Mouse (Mus musculus): ENCODE data around the gene Zmynd10.

The Zmynd10 gene

DNA sequence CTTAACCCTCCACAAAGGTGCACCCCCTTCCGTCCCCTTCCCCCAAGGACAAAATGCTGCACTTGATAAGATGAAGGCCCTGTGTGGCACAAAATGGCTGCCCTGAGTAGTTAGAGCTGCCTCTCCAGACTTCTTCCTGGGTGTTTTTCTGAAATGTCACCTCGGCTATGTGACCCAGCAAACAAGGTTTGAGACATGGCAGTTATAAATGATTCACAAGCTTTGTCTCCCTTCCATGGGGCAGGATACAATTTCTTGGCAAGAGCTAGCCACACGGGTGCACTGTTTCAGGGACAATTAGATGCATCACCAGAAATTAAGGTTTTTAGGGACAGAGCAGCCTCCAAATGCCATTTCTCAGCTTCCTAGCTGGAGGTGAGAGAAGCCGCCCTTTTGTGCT lies 6.7 kb upstream of the Zmynd10 start:
- DNase-seq (ENCODE audit: low spot score in 2 of 2) = no peak

DNA sequence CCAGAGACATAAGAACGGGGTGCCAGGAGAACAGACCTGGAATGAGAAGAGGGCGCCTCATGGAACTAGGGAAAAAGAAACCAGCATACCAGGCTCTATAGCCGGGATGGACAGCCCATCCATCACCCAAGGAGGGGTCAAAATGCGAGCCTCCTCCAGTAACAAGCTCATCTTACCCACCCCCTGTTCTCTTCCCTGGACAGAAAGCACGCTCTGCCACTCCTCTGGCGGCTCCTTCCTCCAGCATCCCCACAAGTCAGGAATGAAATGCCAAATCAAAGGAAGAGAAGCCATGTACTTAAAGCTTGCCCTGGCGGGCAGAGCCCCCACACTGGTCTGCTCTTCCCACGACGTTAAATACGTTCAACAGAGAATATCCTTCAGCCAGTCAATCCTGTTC lies 6.1 kb upstream of the Zmynd10 start:
- DNase-seq (ENCODE audit: low spot score in 2 of 2) = no peak

DNA sequence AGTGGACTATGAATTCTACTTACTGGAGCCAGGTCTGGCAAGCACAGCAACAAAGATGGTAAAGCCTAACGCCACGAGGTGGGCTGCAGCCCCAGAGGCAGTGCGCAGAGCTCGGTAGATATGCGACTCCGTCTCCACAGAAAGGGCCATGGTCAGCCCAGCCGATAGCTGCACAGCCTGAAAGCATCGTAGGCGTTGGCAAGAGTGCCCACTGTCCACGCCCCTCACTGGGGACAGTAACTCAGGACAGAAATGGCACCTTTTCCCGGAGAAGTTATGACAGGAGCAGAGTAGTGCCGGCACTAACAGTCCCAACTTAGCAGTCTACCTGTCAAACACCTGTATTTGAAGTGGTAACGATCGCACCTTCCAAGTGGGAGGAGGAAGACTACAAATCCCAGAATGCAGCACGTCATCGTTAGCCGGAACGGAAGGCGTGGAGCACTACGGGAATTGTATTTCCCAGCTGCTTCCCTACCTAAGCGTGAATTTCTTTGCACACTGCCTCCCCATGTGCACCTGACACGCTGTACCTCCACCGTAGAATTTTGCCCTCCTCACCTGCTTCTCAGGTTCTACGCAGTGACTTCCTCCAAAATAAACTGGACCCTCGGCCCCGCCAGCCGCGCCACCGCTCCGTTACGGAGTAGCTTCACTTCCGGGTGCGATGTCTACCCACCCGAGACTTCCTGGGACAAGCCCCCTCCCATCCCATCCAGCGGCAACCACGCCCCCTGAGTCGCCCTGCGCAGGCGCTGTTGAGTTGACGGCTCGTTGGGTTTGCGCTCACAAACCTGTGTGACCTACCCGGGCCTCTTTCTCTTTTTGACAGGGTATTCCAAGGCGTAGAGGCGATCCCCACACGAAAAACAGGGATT lies 5.4 kb upstream of the Zmynd10 start, which contains the start of the genes Cyb561d2 and Nprl2:
Gene Cyb561d2, minus strand, starts transcription at position 720 of the 878 bp plus-strand sequence.
Gene Nprl2, plus strand, starts transcription at position 753 of the 878 bp plus-strand sequence.
- DNase-seq (ENCODE audit: low spot score in 2 of 2) = peak; percentile 92 to 93

DNA sequence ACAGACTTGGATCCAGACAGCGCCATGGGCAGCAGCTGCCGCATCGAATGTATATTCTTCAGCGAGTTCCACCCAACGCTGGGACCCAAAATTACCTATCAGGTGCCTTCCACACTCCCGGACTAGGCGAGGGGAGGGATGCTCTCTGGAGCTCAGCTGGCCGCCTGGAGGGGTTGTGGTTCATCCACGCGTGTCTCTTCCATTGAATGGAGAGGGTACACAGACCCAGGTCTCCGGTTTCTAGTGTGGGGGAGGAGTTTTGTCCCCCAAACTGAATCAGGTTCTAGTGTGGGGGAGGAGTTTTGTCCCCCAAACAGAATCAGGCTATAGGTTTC lies 4.8 kb upstream of the Zmynd10 start:
- DNase-seq (ENCODE audit: low spot score in 2 of 2) = no peak

DNA sequence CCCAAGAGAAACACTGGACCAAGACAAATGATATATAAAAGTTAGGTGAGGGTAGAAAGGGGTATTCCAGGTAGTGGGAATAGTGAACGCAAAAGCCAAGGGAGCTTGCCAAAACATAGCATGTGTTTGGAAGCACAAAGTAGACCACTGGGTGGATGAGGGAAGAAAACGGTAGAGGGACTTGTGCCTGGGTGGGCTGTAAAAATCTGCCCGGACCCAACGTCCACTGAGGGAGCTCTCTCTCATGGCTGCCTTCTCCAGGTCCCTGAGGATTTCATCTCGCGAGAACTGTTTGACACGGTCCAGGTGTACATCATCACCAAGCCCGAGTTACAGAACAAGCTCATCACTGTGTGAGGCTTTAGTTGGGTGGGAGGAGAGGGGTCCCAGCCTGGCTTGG lies 4.4 kb upstream of the Zmynd10 start:
- DNase-seq (ENCODE audit: low spot score in 2 of 2) = no peak

DNA sequence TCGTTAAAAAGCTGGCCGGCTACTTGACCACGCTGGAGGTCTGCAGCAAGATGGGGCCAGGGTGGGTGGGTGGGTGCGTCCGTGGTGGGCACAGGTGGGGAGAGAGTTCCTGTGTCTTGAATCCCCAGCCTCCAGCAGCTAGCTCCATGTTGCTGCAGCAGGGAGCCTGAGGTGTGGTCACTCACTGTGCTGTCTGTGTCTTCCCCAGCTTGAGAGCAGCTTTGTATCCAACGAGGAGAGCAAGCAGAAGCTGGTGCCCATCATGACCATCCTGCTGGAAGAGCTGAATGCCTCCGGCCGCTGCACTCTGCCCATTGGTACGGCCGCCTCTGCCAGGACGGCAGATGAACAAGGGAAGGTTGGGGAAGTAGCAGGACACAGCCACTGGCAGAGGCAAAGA lies 3.8 kb upstream of the Zmynd10 start:
- DNase-seq (ENCODE audit: low spot score in 2 of 2) = no peak

DNA sequence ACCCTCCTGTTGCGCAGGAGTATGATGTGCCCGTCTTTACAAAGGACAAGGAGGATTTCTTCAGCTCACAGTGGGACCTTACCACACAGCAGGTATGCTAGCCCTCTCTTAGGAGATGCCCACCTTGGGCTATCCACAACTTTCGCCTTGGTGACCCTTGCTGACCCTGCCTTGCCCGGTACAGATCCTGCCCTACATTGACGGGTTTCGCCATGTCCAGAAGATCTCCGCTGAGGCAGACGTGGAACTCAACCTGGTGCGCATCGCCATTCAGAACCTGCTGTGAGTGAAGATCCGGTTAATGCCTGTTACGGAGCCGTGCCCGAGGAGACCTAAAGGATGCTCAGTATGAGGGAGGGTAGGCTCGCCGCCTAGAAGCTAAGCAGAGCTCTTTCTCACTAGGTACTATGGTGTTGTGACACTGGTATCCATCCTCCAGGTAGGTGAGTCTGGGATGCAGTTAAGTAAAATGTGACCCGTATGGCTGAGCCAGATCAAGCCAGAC lies 2.9 kb upstream of the Zmynd10 start:
- no peak for DNase-seq (ENCODE audit: low spot score in 2 of 2)

DNA sequence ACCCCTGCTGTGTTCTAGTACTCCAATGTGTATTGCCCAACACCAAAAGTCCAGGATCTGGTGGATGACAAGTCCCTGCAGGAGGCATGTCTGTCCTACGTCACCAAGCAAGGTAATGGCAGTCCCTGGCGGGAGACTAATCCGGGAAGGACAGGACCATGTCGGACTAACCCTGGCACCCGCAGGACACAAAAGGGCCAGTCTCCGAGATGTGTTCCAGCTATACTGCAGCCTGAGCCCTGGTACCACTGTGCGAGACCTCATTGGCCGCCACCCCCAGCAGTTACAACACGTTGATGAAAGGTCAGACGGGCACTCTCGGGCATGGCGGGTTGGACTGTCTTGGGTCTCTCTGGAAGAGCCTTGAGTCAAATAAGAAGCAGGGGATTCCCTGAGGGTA lies 2.4 kb upstream of the Zmynd10 start:
- no peak for DNase-seq (ENCODE audit: low spot score in 2 of 2)

DNA sequence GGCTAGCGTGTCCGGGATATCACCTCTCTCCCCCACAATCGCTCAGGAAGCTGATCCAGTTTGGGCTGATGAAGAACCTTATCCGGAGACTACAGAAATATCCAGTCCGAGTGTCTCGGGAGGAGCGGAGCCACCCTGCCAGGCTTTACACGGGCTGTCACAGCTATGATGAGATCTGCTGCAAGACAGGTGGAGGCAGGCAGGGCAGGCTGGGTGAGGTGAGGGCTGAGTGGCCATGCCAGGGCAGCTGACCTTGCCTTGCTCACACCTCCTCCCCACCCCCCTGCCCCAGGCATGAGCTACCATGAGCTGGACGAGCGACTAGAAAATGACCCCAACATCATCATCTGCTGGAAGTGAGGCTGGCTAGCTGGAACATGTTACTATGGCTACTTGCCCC lies 1.9 kb upstream of the Zmynd10 start:
- DNase-seq (ENCODE audit: low spot score in 2 of 2) = no peak

DNA sequence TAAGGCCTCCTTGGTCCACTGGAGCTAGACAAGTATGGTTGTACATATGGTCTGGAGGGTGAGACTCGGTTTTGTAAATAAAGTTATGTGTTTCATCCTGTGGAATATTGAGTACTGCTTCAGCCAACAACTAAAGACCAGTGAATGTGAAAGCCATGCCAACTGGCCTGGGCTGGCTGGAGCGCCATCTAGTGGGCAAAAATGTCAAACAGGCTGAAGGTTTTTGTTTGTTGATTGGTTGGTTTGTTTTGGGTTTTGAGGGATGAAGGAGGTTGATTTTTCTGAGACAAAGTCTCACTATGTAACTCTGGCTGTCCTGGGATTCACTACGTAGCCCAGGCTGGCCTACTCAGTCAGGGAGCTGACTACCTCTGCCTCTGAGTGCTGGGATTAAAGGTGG lies 1.5 kb upstream of the Zmynd10 start:
- peak in 1 of 2 experiments; percentile 67 for DNase-seq (ENCODE audit: low spot score in 2 of 2)

DNA sequence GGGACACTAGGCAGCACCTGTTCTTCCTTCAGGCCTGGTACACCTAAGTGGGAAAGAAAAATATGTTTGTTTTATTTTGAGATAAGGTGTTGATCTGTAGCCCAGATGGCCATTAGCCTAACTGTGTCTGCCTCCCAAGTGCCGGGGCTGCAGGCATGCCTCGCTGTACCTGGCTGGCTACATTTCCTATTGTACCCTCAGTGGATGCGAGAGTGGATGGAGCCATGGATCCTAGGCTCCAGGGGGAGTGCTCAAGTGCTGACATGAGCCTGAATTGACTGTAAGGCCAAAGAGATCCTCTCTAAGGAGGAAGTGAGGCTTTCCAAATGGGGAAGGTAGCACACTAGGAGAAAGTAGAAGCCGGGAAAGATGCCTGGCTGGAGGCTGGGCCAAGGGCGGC lies 859 bp downstream of the Zmynd10 start:
- DNase-seq (ENCODE audit: low spot score in 2 of 2) = no peak

DNA sequence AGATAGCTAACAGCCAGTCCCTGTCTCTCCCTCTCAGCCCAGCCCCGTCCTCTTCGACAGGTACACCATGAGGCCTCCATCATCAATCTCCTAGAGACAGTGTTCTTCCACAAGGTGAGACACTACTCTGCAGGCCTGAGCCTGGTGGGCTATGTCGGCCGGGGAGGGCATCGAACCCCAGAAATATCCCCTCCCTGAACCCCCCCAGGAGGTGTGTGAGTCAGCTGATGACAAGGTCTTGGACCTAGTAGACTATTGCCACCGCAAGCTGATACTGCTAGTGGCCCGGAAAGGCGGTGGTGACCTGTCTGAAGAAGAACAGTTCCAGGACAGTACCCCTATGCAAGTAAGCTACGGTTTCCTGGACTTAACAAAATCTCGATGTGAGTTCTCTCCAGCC lies 1.7 kb downstream of the Zmynd10 start:
- DNase-seq (ENCODE audit: low spot score in 2 of 2) = no peak

DNA sequence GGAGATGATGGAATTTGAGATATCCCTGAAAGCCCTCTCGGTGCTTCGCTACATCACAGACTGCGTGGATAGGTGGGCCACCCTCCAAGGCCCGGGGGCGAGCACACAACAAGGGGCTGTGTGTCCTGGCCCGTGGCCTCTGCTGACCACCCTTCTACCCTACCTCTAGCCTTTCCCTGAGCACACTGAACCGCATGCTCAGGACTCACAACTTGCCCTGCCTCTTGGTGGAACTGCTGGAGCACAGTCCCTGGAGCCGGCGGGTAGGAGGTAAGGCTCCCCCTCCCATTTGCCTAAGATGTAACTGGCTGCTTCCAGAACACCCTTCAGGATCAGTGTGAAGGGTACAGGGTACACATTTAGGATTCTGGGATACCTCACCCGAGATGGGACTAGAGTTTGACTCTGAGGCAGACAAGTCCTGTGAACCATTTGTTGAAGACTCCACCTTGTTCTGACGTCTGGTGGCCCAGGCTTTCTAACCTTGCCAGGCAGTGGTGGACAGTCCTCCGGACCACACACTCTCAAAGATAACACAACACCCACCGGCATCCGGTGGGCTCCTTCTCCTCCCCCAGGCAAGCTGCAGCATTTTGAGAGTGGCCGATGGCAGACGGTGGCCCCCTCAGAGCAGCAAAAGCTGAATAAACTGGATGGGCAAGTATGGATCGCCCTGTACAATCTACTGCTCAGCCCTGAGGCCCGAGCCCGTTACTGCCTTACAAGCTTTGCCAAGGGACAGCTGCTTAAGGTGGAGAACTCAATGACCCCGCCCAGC lies 2.4 kb downstream of the Zmynd10 start:
- DNase-seq (ENCODE audit: low spot score in 2 of 2) = no peak

DNA sequence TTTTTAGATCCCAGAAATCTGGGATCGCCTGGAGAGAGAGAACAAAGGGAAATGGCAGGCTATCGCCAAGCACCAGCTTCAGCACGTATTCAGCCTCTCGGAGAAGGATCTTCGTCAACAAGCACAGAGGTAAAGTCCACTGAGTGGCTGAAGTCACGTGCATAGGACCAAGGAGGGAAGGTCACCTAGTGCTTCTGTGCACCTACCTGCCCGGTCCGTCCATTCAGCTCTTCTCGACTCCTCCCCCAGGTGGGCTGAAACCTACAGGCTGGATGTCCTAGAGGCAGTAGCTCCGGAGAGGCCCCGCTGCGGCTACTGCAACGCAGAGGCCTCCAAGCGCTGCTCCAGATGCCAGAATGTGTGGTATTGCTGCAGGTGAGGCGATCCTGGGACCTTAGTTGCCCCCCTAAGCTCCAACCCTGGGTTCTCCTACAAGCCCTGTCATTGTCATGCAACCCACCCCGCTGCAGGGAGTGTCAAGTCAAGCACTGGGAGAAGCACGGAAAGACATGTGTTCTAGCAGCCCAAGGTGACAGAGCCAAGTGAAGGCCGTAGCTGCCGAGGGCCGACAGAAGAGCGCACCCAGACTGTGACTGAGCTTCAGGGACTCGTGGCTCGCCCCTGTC lies 3.5 kb downstream of the Zmynd10 start:
- no peak for DNase-seq (ENCODE audit: low spot score in 2 of 2)

DNA sequence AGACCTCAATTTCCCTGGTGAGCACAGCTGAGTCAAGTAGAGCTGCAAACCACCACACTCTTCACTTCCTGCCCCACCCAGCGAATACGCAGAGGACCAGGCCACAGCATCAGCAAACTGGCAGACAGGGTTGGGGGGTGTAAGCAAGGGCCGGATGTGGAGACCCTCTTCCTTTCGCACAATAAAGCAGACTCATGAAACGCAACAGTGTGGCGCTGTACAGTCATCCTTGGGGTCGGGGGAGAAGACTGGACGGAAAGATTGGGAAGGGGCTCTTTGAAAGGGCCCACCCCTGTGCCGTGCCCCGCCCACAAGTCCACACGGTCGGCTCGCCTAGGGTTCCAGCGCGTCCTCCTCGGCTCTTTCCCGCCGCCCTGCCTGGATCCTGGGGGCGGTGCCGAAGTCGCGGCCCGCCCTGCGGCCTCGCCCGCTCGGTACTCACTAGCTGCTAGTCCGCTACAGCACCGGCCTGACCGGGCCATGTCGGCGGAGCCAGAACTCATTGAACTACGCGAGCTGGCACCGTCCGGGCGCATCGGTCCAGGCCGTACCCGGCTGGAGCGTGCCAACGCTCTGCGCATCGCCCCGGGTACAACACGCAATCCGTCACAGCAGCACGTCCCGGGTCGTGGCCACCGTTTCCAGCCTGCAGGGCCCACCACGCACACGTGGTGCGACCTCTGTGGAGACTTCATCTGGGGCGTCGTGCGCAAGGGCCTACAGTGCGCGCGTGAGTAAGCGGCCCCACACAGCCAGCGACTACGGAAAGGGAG lies 4.2 kb downstream of the Zmynd10 start, which contains the start of gene Rassf1:
Gene Rassf1, plus strand, starts transcription at position 439 of the 773 bp plus-strand sequence.
- no peak for DNase-seq (ENCODE audit: low spot score in 2 of 2)

DNA sequence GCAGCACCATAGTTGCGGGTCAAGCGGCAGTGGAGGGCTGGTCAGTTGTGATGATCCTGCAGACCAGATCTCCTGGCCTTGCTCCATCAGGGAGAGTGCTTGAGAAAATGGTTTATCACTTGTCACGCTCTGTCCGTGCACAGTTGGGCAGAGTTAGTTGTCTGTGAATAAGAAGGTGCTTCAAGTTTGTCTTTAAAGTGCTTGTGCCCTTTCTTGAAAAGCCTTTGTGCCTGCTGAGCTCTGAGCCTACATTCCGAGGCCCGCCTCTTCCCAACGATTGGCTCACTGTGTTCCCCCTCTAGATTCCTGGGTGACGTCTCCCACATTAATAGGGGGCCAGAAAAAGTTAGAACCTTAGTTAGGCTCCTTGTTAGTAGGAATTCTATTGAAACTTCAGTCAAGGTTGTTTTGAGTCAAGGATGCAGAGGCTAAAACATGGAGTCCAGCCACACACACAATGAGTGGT lies 4.8 kb downstream of the Zmynd10 start:
- DNase-seq (ENCODE audit: low spot score in 2 of 2) = no peak

DNA sequence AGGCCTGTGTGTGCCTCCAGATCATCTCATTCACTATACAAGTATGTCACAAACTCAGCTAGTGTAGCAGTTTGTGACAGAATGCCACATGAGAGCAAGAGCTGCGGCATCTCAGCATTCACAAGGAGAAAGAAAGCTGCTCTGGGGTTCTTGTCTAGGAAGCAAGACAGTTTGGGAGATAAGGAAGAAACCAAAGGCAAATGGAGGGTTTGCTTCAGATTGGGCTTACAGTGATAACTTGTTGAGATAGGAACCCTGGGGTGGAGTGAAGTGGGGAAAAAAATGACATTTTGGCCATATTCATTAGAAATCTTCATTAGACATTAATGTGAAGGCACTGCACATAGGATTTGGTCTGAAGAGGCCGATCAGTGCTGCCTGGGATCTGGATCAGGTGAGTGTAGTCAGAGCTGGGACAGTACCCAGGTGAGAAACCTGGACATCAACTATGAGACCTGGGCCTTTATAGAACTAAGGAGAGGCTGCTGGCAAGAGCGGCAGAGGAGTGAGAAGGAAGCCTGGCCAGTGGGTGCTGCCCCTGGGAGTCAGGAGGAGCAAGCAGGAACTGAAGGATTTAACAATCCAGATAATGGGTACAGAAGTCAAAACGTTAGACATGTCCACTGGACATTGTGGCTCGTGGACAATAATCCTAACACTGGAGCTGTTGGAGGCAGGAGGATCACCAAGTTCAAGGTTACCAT lies 5.7 kb downstream of the Zmynd10 start:
- no peak for DNase-seq (ENCODE audit: low spot score in 2 of 2)

DNA sequence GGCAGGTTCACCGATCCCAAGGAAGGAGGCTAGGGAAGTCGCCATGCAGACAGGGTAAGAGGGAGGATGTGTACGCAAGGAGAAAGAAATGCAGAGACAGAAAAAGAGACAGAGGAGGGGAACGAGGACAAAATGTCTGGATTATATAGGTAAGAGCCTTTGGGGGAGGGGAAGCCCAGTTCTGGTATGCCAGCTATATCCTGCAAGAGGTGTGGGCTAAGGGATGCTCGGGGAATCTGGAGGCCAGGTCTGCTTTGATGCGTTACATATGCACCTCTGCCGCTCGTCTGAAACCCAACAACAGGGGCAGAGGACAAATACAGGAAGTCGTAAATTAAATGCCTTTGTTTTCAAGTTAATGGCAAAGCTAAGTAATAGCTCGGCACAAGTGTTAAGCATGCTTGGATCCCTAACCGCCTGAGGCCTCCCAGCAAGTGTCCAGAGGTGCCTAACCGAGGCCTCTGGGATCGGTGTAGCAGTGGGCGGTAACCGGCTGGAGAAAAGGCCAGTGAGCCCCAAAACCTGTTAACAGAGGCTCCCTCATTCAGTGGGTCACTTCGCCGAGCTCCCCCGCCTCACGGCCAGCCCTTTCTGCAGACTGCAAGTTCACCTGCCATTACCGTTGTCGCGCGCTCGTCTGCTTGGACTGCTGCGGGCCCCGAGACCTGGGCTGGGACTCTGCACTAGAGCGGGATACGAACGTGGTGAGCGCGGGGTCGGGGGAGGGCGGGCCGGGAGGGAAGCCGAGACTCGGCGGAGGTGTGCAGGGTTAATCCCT lies 6.6 kb downstream of the Zmynd10 start:
- no peak for DNase-seq (ENCODE audit: low spot score in 2 of 2)

DNA sequence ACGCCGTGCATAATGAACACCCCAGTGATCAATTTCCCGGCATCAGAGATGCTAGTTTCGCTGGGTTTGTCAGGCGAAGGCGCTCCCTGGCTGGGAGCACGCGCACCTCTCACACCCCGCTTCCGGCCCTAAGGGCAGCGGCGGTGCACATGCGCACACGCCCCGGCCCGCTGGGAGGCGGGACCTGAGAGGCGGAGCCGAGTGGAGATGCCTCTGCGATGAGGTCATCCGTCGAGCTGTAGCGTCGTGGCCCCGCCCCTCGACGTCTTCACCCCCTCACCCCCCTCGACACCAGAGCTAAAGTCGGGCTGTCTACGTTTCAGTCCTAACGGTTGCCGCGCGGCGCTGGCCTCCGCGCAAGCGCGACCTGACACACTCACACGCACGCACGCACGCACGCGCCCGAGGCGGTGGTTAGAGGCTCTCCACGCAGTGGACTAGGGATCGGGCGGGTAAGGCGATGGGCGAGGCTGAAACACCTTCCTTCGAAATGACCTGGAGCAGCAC lies 7.3 kb downstream of the Zmynd10 start:
- peak; percentile 92 for DNase-seq (ENCODE audit: low spot score in 2 of 2)

DNA sequence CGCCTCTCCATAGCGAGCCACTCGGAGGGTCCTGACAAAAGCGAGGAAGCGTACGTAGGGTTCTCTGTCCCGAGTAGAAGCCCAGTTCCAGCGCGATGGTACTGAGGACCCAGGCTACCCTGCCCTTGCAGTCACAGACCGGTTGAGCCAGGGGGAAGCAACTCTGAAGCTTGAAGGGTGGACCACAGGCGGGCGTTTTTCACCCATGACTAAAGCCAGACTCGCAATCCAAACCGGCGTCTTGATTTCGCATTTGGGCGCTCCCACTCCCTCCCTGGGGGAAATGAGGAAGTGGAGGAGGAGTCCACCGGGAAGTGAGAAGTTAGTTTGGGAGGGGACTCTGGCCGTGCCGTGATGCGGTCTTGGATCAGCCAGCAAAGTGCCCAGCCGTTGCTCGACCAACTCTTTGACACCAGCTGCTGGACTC lies 7.9 kb downstream of the Zmynd10 start:
- DNase-seq (ENCODE audit: low spot score in 2 of 2) = no peak

All from frontal cortex, postnatal 10 days (tissue).